ENCODE assay signal across 16 mouse cellular contexts in the genomic region with DNA sequence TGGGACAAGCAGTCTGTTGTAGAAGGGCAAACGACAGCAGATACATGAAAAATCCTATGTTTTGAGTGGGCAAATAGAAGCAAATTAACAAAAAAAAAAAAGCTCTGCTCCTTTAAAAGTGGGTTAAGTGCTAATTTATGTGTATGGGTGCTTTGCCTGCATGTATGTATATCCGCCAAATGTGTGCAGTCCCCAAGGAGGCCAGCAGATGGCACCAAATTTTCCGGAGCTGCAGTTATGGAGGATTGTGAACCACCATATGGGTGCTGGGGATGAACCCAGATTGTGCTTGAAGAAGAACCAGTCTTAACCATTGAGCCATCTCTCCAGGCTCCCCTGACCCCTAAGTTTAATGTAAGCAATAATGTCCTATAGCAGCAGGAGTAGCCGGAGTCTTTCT. TPM values are rescaled to one million over a fixed set of nuclear protein-coding genes. Genes with fewer than 3 reads are reported as not detected.
DNase-seq lines count a peak whose midpoint lies in the region; ATAC-seq and TF ChIP-seq lines count a peak whose summit lies in the region.
"Had no signal": no experiment of that assay in that cellular context is flagged by ENCODE, and none has a peak within 500 bp of the region (broad histone marks: within the 10 kb centered on the region; RNA-seq: fewer than 3 reads in every experiment).

No protein-coding gene starts in this region.

- peak; percentile 18 for DNase-seq in kidney, adult 9 months
- DNase-seq in midbrain, postnatal 0 days (ENCODE audit: low spot score) = no peak
- peak; percentile 76 for DNase-seq in R1 (ENCODE audit: low read depth, low spot score)
- no peak for DNase-seq in T-cell, adult 2 months (ENCODE audit: low spot score)
- no peak for DNase-seq in cerebellum, adult 11-12 months
- DNase-seq: cerebellum, adult 8-10 months; gastrocnemius, postnatal 10 days; kidney, adult 18-20 months; midbrain, embryonic 14.5 days had no signal

- no peaks in the 10 kb centered on the region for H3K27me3 ChIP-seq in kidney, embryonic 15.5 days
- no peaks in the 10 kb centered on the region for H3K27me3 ChIP-seq in midbrain, postnatal 0 days (ENCODE audit: insufficient read depth, low read length)
- H3K27me3 ChIP-seq in midbrain, embryonic 16.5 days (ENCODE audit: control insufficient read depth, insufficient read depth, low read depth, low read length) = no peaks in the 10 kb centered on the region
- H3K27me3 ChIP-seq: heart, embryonic 12.5 days; neural tube, embryonic 12.5 days; stomach, embryonic 15.5 days had no signal

- peaks cover 14% of the 10 kb centered on the region for H3K4me1 ChIP-seq in kidney, embryonic 15.5 days
- no peaks in the 10 kb centered on the region for H3K4me1 ChIP-seq in midbrain, postnatal 0 days (ENCODE audit: insufficient read depth, low read length)
- H3K4me1 ChIP-seq in midbrain, embryonic 16.5 days (ENCODE audit: control insufficient read depth, insufficient read depth, low read length) = no peaks in the 10 kb centered on the region
- H3K4me1 ChIP-seq: neural tube, embryonic 12.5 days had no signal

- peak; percentile 37; the same call in 1 of the 2 replicates for TF ChIP-seq CTCF in midbrain, postnatal 0 days (IDR thresholded peaks at IDR 0.05)

- no peaks in the 10 kb centered on the region for H3K36me3 ChIP-seq in kidney, embryonic 15.5 days
- H3K36me3 ChIP-seq in midbrain, postnatal 0 days (ENCODE audit: insufficient read depth, low read length) = no peaks in the 10 kb centered on the region
- H3K36me3 ChIP-seq in midbrain, embryonic 16.5 days (ENCODE audit: control insufficient read depth, insufficient read depth, low read length) = no peaks in the 10 kb centered on the region
- H3K36me3 ChIP-seq: heart, embryonic 12.5 days; neural tube, embryonic 12.5 days; stomach, embryonic 15.5 days had no signal

- H3K4me3 ChIP-seq in kidney, embryonic 15.5 days (replicated peaks) = no peak overlapping the region
- no peak overlapping the region for H3K4me3 ChIP-seq in midbrain, postnatal 0 days (ENCODE audit: low read depth, low read length)
- H3K4me3 ChIP-seq in midbrain, embryonic 16.5 days (ENCODE audit: low read depth, low read length) = no peak overlapping the region
- H3K4me3 ChIP-seq: heart, embryonic 12.5 days; neural tube, embryonic 12.5 days; stomach, embryonic 15.5 days had no signal

- H3K4me2 ChIP-seq in kidney, embryonic 15.5 days = no peak overlapping the region
- no peak overlapping the region for H3K4me2 ChIP-seq in midbrain, postnatal 0 days (ENCODE audit: low read depth, low read length, poor library complexity, severe bottlenecking)
- H3K4me2 ChIP-seq in midbrain, embryonic 16.5 days (ENCODE audit: low read length) = no peak overlapping the region
- H3K4me2 ChIP-seq: heart, embryonic 12.5 days; neural tube, embryonic 12.5 days; stomach, embryonic 15.5 days had no signal

- H3K27ac ChIP-seq in kidney, embryonic 15.5 days = no peak overlapping the region
- H3K27ac ChIP-seq in midbrain, postnatal 0 days (ENCODE audit: low read depth, low read length) = no peak overlapping the region
- H3K27ac ChIP-seq in midbrain, embryonic 16.5 days (ENCODE audit: low read length) = no peak overlapping the region
- H3K27ac ChIP-seq: macrophage; neural tube, embryonic 12.5 days; stomach, embryonic 15.5 days had no signal

- WGBS in kidney, embryonic 15.5 days = 96% methylated on average over 4 of the region's 4 CpGs
- WGBS in midbrain, postnatal 0 days = 97% methylated on average over 4 of the region's 4 CpGs
- WGBS in midbrain, embryonic 16.5 days = 97% methylated on average over 4 of the region's 4 CpGs

- ATAC-seq in kidney, embryonic 15.5 days (replicated peaks; ENCODE audit: low FRiP score) = no peak
- no peak for ATAC-seq in midbrain, postnatal 0 days (ENCODE audit: low FRiP score)
- ATAC-seq in midbrain, embryonic 16.5 days = no peak
- ATAC-seq: forebrain, embryonic 14.5 days had no signal

- peaks cover 6% of the 10 kb centered on the region; the same call in 1 of the 2 replicates for H3K9me3 ChIP-seq in kidney, embryonic 15.5 days (replicated peaks)
- no peaks in the 10 kb centered on the region for H3K9me3 ChIP-seq in midbrain, postnatal 0 days (ENCODE audit: low read length)
- no peaks in the 10 kb centered on the region; the same call in 1 of the 2 replicates for H3K9me3 ChIP-seq in midbrain, embryonic 16.5 days (replicated peaks; ENCODE audit: control insufficient read depth, low read length, poor library complexity, severe bottlenecking)
- H3K9me3 ChIP-seq: stomach, embryonic 15.5 days had no signal

- H3K9ac ChIP-seq in kidney, embryonic 15.5 days = no peak overlapping the region
- no peak overlapping the region for H3K9ac ChIP-seq in midbrain, postnatal 0 days (replicated peaks; ENCODE audit: low read length, poor library complexity, severe bottlenecking)
- no peak overlapping the region for H3K9ac ChIP-seq in midbrain, embryonic 16.5 days (ENCODE audit: low read depth, low read length)
- H3K9ac ChIP-seq: heart, embryonic 12.5 days; neural tube, embryonic 12.5 days; stomach, embryonic 15.5 days had no signal

RNA-seq across cellular contexts. Expression of gene Ubr2, which starts 47.6 kb away (rescaled TPM):
- polyA plus RNA-seq in kidney, embryonic 15.5 days (2015; fragmentation: Nextera tagmentation; extraction: Ambion mirVana) = 18.9 and 21.7 TPM in 2 replicates
- 26.0 and 33.2 TPM in 2 replicates for total RNA-seq in midbrain, postnatal 0 days (2014; rRNA removed)
- 8.3 and 9.8 TPM in 2 replicates for polyA plus RNA-seq in midbrain, postnatal 0 days (2015; fragmentation: Nextera tagmentation; extraction: Ambion mirVana)
- 14.3 and 14.7 TPM in 2 replicates for polyA plus RNA-seq in midbrain, embryonic 16.5 days (2015; fragmentation: Nextera tagmentation; extraction: Ambion mirVana)

Comparison
In these comparisons a context has a peak if more than half of its experiments do, and no peak if none do; other contexts are left out.
1. DNase-seq: peak in kidney, adult 9 months (single experiment) and R1 (single experiment); none in midbrain, postnatal 0 days (single experiment), T-cell, adult 2 months (single experiment) and cerebellum, adult 11-12 months (single experiment).